Mouse (Mus musculus) central nervous system, embryonic 11.5 days (tissue): ENCODE results near the gene Lhfp. TPM values are rescaled to one million over a fixed set of nuclear protein-coding genes. Genes with fewer than 3 reads are reported as not detected.

Experiments
- polyA plus RNA-seq: library from polyadenylated mRNA; depleted of rRNA; stranded (reverse); fragments of >200 nt; gene quantifications from 2 replicates; pipeline ENCODE4 v1.2.3, GENCODE M21; 2012; rRNA removed

The Lhfp gene
- 25.6 and 43.0 TPM in 2 replicates for polyA plus RNA-seq

GRCm38 (mm10) chr3:53041411-53042239 is at the start of gene Lhfp:
Gene Lhfp (plus strand): TSS chr3:53041528.

GRCm38 (mm10) chr3:53016436-53017340 is 24.6 kb upstream of the Lhfp start, which contains the start of gene Cog6:
Gene Cog6 (minus strand): TSS chr3:53017237.

Other genes with a start within 250 kb of the Lhfp start
- 28.4 and 36.0 TPM in 2 replicates for gene Cog6, start 24.3 kb upstream of the Lhfp start, polyA plus RNA-seq